Mouse (Mus musculus) gastrocnemius, postnatal 4 days (tissue): ENCODE data around the gene Psmb9. TPM values are rescaled to one million over a fixed set of nuclear protein-coding genes. Genes with fewer than 3 reads are reported as not detected.

Experiments
- DNase-seq, 2 experiments: peaks; one replicate each; pipeline ENCODE4 v3.0.0; 2021 to 2022; ENCODE audit warnings: low spot score in 2 of 2, mixed read lengths in 2 of 2
- total RNA-seq, 2 experiments: library from RNA; stranded (reverse); gene quantifications; 2 replicates each; pipeline ENCODE4 v1.2.3; 2021

The Psmb9 gene
- total RNA-seq, 2 experiments from 2014 or later = 1.6 to 4.1 TPM

GRCm38 (mm10) chr17:34206731-34207130 lies 19.2 kb upstream of the Psmb9 start:
- no peak for DNase-seq

DNA sequence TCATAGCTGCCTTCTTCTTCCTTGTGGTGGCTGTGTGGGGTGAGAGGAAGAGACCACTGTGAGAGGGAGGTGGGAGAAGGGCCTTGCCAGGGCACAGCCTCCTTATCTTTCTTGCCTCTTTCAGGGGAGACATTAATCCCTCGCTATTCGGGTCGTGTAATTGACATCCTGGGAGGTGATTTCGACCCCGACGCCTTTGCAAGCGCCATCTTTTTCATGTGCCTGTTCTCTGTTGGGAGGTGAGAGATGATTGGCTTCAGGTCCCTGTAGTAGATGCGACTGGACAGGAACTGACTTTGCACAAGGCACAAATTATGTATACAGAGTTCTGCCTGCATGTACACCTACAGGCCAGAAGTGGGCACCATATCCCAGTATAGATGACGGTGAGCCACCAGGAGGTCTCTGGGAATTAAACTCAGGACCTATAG lies 18.2 kb upstream of the Psmb9 start:
- DNase-seq = no peak

DNA sequence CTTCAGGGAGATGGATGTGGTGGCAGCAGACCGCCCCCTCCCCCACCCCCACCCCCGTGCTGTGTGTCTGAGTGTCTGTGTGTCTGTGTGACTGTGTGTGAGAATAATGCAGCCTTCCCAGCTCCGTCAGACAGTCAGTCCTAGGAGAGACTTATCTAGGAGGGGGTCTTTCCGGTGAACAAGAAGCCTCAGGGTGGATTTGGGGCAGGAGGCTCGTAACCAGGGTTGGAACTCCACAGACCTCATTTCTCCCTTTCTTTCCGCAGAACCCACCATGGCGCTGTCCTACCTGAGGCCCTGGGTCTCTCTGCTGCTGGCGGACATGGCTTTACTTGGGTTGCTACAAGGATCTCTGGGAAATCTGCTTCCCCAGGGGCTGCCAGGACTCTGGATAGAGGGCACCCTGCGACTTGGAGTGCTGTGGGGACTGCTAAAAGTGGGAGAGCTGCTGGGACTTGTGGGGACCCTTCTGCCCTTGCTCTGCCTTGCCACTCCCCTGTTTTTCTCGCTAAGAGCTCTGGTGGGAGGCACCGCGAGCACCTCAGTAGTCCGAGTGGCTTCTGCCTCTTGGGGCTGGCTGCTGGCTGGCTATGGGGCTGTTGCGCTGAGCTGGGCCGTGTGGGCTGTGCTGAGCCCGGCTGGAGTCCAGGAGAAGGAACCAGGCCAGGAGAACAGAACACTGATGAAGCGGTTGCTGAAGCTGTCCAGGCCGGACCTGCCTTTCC lies 17.6 kb upstream of the Psmb9 start:
- DNase-seq = peak in 1 of 2 experiments; percentile 40

GRCm38 (mm10) chr17:34204303-34205010 lies 16.9 kb upstream of the Psmb9 start:
- peak; percentile 88 to 89 for DNase-seq

- DNase-seq = no peak
These were observed 15.9 kb upstream of the Psmb9 start, which contains the start of gene Tap2 for GRCm38 (mm10) chr17:34203444-34203843. Gene Tap2, plus strand, starts transcription at chr17:34203527.

GRCm38 (mm10) chr17:34202760-34203442 lies 15.3 kb upstream of the Psmb9 start:
- DNase-seq = no peak

DNA sequence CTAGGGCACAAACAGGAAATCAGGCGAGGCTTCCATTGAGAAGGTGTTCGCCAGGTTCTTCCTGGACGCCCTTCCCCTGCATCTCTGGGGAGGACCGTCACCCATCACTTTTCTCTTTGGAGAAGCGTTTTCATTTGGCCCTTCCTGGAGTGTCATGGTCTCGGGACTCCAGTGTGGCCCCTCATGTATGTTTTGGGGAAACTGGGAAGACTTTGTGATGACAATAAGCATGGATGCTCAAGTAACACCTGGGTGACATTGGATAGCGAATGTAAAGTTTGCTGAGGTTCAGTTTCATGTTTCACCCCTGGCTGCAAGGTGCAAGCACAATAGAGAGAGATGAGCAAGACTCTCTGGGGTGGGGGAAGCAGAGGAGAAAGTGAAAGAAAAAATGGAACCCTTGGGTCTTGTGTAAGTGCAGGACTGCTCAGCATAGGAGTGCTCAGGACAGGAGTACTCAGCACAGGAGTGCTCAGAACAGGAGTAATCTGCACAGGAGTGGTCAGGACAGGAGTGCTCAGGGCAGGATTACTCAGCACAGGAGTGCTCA lies 14.0 kb upstream of the Psmb9 start:
- no peak for DNase-seq

DNA sequence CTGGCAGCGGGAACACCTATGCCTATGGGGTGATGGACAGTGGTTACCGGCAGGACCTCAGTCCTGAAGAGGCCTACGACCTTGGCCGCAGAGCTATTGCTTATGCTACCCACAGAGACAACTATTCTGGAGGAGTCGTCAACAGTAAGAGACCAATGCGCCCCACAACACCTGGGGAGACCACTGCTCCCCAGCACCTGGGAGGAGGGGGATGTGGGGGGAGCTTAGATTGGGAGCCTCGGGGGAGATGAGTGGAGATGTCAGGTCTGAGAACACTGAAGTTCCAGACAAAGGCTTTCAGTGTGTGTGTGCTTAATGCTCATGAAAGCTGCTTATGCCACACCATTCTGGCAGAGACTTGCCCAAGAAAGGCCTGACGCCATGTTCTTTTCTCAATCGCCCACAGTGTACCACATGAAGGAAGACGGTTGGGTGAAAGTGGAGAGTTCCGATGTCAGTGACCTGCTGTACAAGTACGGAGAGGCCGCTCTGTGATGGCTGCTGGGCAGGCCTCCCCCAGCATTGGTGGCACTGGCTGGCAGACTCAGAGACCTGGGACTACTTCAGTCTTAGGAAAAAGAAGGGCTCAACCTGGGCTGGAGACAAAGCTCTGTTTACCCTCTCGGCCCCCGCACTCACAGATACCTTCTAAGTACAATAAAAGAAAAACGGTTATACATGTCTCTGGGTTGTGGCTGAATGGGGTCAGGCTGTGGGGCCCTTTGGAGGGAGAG lies 13.4 kb upstream of the Psmb9 start:
- DNase-seq = no peak

GRCm38 (mm10) chr17:34200047-34200446 lies 12.5 kb upstream of the Psmb9 start:
- DNase-seq = no peak

DNA sequence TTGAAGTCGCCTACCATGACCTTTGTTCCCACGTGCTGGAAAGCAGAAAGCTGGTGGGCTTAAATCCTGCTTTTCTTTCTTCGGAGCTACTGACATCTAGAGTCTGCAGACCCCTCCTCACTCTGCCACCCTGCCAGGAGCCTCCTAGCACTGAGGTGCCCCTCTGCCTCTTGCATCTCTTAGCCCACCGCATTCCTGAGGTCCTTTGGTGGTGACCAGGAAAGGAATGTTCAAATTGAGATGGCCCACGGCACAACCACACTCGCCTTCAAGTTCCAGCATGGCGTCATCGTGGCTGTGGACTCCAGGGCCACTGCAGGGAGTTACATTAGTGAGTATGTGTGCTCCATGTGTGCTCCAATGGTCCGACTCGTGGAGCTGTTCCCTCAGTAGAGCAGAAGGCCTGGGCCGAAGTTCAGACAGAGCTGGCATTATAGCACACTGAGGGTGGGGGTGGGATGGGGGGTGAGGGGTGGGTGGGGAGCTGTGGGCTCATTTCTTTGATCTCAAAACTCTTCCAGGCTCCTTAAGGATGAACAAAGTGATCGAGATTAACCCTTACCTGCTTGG lies 11.6 kb upstream of the Psmb9 start:
- no peak for DNase-seq

GRCm38 (mm10) chr17:34198521-34198912 lies 11.0 kb upstream of the Psmb9 start:
- no peak for DNase-seq

GRCm38 (mm10) chr17:34197904-34198520 lies 10.4 kb upstream of the Psmb9 start:
- no peak for DNase-seq

DNA sequence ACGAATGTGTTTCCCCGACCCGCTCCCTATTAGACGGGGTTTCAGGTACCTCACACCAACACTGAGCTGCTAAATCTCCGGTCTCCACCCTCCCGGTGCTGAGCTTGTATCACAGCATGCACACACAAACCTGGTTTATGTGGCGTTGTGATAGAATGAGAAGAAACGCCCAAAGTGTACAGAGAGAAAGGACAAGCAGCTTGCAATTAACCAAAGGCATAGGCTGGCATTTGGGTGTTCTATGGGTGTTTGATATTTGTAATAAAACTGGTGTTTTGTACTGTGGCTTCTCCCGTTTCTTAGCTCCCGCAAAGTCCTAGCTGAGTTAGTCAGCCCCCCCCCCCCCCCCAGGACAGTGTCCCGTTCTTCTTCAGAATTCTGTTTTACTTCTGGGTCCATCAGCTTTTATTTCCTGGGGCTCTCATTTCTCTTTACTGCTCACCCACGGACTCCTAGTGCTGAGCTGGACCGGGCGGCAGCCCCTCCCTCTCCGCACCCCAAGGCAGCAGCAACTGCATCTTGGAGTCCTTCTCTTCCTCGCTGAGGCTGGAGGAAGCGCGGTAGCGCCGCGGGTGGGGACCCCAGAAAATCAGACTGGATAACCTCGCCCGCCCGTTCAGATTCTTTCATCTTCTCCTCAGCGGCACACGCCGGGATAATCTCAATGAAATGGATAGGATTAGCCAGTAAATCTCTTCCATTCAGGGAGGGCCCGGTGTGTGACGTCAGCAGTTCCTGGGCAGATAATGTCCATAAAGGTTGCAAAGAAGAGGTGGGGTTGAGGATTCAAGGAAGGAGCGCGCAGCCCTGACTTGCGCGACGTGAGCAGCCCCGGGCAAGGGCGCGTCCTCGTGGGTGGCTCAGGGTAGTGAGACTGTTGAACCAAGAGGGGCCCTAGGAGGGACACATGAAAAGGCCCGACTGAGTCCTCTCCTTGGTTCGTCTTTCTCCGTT lies 9.7 kb upstream of the Psmb9 start, which contains the start of gene Psmb8:
Gene Psmb8, plus strand, starts transcription at position 781 of the 954 bp plus-strand sequence.
- peak; percentile 69 to 85 for DNase-seq

DNA sequence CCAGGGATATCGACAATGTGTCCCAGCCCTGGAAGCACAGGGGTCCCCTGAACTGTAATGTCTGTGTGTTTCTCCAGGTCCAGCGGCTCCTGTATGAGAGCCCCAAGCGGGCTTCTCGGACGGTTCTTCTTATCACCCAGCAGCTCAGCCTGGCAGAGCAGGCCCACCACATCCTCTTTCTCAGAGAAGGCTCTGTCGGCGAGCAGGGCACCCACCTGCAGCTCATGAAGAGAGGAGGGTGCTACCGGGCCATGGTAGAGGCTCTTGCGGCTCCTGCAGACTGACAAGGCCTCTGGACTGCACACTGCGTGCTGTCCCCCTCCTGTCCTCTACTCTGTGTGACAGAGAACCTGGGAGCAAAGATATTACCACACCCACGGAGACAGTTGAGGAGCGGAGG lies 8.9 kb upstream of the Psmb9 start:
- no peak for DNase-seq

- no peak for DNase-seq
These were observed 7.2 kb upstream of the Psmb9 start for GRCm38 (mm10) chr17:34194723-34195122.

- DNase-seq = no peak
These were observed 5.9 kb upstream of the Psmb9 start for GRCm38 (mm10) chr17:34193468-34193867.

- DNase-seq = no peak
These were observed 5.3 kb upstream of the Psmb9 start for GRCm38 (mm10) chr17:34192852-34193251.

DNA sequence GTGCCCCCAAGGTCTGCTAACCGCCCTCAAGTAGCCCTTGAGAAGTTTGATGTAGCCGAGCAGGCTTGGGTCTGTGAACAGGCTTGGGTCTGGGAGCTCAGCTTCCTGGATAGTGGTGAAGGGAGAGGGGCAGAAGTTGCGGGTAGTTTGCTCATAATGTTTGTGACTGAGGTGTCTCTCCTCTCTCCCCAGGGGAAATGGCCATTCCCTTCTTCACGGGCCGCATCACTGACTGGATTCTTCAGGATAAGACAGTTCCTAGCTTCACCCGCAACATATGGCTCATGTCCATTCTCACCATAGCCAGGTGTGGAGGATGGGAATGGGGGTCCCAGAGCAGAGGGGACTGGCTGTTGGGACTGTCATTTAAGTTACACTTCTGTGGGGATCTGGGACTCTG lies 1.4 kb upstream of the Psmb9 start:
- DNase-seq = no peak

GRCm38 (mm10) chr17:34188010-34188409 lies 446 bp upstream of the Psmb9 start:
- no peak for DNase-seq
